Mouse (Mus musculus) liver (tissue): ENCODE results near the gene Ahctf1.
A peak's percentile ranks its signal among the peaks of the same experiment; 100 is the strongest.
"Not testable (repeated sequence)": the region's sequence is repeated elsewhere in the genome, so short reads cannot be mapped to it uniquely, and the experiment has no call there.

Experiments used
- DNase-seq: peaks from one replicate; pipeline ENCODE4 v3.0.0-alpha.2; 2020; ENCODE audit warnings: mixed read lengths

Ahctf1 gene

DNA sequence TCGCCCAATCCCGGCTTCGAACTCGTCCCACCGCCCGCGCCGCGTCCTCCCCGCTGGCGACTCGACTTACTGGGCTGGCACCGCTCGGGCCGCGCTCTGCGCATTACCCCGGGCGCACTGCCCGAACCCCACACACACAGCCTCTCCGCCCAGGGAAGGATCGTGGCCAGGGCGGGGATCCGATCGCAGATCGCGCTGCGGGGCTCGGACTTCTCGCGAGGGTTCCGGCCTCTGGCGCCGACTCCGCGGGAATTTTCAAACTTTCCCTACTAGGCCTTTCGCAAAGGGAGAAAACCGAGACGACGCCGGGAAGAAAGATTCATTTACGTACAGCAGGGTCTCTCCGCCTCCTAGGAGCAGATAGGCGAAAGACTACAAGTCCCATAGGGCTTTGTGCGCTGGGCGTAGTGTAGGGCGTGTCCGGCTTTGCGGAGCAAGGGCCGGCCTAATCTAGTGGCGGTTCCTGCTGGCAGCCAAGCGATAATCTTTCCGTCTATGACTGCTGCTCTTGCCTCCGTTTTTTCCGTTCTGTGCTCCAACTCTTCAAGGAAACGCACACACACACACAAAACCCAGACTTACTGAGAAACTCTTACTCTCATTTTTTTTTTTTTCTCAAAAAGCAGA, at the start of gene Ahctf1:
Ahctf1 (minus strand) TSS at position 168 of the 627 bp plus-strand sequence.
- peak; percentile 96 for DNase-seq

DNA sequence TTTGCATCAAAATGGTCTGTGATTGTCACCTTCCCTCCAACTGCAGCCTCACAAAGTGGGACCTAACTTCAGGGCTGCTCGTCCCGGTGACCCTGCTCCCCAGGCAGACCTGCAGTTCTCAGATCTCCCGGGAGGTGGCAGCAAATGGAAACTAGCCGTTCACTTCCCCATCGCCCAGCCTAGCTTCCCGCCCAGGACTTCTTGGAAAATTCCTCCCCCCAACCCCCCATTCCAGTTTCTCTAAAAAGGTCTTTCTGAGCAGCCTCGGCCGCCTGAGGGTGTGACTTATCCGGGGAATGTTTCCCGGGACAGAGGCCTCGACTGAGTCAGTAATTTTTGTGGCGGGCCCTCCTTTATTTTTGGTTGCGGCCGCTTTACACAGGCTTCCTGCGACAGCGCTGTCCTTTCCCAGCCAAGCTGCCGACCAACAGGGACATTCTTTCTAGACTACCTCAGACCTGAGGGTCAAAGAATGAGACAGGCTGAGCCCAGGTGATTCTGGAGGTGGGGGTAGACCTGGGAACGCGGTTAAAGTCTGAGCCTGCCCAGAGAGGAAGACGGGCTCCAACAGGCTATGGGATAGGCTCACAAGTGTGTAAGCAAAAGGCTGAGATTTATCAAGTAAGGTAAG, 44.4 kb upstream of the Ahctf1 start:
- peak; percentile 85 for DNase-seq

DNA sequence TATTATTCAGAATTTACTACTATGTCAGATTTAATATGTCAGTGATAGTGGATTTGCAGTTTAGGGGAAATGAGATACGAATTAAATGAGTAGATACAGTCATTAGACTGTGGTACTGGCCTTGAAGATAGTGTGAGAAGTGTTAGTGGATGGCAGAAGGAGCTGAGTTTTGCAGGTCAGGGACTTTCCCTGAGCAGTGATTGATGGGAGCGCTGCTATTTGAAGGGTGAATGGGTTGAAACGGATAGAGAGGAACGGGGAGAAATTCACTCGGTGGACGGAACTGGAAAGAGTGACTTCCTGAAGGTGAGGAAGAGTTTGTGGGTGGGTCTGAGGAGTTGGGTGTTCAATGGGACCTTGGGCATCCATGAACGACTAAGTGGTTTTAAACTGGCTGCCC, 43.7 kb upstream of the Ahctf1 start:
- no peak for DNase-seq

DNA sequence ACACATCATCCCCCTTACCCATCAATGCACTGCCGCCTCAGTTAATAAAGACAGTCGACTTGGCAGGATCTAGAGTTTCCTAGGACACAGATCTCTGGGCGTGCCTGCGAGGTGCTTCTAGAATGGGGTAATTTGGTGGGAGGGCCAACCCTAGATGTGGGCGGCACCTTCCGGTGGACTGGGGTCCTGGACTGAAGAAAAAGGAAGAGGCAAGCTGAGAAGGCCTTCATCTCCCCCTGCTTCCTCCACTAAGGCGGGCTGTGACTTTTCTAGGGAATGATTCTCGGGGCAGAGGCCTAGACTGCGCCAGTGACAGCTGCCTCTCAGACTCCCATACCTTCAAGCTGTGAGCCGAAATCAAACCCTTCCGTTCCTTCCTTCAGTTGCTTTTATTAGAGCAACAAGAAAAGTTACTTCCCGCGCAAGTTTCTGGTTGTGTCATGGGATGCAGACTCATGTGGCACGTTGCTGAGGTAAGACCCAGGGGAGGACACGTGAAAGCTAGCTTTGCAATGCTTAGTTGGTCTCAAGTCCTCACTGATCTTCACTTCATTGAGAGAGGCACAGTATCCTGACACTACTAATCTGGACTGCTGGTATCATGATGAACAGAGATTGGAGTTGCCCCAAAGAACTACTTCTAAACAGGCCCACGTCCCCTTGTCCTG, 42.5 kb upstream of the Ahctf1 start:
- DNase-seq, result no peak

DNA sequence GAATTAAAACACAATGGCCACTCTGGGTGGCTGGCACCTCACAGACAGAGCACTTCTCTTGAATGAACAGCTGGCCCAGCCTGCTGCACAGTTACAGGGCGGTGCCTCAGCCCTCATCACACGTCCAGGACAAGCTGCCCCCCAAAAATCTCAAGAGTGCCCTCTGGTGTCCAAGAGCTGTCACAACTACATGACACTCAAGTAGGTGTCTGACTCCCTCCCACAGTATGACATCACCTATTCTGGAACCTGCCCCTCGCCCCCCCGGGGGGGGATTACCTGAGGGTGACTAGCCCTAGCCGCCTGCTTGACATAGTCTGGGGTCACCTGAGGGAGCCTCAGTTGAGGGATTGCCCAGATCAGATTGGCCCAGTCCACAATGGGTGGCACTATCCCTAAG, 41.4 kb upstream of the Ahctf1 start:
- DNase-seq, result peak; percentile 83

DNA sequence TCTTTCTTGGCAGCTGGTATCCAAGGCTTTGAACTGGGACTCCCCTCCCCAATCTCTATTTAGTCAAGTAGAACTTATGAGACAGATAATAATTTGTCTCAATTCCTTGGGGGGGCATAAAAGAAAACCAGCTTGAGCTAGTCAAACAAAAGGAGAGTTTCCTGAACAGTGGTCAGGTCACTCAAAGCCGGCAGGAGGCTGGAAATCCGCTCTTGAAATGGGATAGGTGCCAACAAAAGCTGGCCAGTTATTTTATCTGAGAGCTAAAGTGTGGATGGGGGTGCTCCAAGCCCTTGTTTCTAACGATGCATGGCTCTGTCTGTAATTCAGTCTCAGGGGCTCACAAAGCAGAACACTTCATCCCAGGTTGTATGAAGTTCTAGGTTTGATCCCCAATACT, 40.5 kb upstream of the Ahctf1 start:
- DNase-seq, result no peak

DNA sequence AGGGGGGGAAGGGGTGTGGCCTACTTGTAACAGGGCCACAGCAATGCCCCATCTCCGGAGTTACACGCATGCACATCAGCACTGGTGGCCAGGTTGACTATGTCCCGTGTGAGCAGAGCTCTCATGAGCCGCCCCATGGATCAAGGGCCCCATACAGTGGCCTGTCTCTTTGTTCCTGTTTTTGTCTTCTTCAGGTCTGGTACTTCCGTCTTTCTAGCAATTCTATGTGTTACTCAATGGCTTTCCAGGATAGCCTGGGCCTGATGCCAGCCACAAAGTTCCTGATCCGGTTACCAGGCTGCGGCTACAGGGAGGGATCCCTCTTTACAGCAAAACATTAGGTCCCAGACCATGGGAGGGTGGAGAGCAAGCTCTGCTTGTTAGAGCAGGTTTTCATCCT, 39.1 kb upstream of the Ahctf1 start:
- no peak for DNase-seq

DNA sequence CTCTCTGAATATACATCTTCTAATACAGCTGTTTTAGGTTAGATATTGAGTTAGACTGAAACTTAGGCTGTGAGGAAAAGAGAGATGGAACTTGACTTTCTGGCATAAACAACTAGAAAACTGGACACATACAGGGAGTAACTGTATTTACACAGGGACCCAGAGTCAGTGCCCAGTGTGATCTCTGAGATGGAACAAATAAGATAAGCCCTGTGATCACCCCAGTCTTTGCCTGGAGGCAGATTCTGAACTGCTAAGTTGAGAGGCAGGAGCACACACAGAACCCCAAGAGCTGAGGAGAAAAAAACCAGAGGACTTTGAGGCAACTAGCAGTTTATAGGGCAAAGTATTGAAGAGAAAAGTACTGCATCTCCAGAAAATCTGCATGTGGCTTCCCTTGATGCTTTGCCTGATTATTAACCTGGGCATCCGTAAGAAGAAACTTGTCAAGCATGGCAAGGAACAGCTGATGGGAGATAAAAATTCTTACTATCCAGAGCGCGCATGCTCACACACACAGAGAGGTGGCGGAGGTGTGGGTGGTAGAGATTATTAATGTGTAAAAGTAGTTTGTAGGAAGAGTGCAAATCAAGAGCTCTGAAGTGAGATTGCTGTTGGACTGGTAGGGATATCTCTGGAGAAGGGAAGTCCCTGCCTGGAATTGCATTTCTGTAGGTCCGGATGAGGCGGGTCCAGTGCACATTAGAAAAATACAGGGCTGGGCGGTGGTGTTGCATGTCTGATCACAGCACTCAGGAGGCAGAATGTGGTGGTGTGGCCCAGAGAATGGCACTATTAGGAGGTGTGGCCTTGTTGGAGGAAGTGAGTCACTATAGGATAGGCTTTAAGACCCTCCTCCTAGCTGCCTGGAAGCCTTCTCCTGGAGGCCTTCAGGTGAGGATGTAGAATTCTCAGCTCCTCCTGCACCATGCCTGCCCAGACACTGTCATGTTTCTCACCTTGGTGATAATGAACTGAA, 33.2 kb upstream of the Ahctf1 start:
- no peak for DNase-seq

DNA sequence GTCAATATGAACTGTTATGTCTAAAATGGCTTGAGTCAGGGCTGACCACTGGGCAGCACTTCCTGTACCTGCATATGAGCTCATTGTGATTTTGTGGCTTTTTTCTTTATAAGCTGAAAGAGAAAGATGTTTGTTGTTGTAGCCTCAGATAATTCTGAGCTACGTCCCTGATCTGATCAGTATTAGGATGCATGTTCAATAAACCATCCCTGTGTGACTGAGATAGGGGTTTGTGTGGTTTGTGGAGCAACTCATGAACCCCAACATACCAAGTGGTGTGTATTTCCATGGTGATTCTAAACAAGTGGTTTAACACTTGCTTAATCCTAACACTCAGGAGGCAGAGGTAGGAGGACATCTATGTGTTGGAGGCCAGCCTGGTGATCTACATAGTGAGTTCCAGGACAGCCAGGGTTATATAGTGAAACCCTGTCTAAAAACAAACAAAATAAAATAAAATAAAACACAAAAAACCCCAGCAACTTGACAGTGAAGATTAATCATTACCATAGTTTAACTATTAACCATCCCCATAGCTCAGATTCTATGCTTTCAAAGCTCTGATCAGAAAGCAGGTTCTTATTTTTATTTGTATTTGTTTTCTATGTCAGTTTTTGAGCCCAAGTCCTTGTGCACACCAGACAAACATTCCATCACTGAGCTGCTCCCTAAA, 32.4 kb upstream of the Ahctf1 start:
- DNase-seq, result no peak

DNA sequence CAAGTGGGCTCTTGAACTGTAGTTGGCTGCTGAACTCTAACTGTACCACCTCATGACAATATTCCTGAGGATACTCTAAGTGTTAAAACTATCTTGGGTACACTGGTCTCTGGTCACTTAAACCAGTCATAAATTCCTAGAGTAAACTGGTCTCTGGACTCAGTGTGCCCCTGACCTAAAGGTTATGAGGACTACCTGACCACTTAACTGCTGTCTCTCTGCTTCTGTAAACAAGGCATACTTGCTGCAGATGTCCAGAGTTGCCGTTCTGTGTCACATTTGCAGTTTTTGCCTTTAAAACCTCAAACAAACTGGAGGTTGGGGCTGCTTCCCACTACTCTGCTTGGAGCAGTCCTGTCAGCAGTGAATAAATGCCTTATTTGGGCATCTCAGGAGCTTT, 30.1 kb upstream of the Ahctf1 start:
- DNase-seq, result no peak

DNA sequence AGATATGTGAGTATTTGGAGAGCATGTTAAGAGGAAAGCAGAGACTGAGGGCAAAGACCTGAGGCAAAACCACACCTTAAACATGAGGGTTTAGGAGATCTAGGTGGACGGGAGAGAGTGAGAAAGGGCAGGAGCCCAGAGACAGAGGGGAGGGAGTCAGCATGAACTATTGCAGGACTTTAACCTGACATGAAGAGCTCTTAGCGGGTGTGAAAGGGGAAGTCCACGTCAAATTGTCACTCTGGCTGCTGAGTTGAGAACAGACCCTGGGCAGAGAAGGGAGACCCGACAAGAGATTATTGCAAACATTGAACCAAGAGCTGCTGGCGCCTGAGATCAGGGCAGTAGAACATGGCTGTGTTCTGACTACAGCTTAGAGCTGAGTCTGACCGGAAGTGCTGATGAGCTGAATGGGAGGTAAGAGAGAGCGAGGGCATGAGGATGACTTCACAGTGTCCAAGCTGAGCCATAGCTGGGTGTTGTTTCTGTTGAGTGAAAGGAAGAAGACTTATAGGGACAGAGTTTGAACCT, 29.3 kb upstream of the Ahctf1 start:
- no peak for DNase-seq

DNA sequence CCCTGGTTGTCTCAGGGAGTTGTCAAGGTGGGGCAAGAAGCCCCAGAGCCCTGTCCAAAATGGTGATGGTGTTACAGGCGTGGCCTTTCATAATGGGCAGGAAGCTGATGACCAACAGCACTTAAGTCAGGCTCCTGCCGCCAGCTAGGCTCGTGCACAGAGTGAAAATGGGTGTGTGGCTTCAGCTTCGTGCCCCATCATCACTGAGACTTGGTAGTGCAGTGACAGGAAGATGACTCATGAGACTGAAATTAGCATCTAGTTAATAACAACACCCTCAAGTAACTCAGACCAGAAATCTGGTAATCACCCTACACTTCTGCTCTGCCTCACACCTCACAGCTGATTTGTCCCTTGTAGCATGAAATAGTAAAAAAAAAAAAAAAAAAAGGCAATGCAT, 25.4 kb upstream of the Ahctf1 start:
- DNase-seq, result no peak

DNA sequence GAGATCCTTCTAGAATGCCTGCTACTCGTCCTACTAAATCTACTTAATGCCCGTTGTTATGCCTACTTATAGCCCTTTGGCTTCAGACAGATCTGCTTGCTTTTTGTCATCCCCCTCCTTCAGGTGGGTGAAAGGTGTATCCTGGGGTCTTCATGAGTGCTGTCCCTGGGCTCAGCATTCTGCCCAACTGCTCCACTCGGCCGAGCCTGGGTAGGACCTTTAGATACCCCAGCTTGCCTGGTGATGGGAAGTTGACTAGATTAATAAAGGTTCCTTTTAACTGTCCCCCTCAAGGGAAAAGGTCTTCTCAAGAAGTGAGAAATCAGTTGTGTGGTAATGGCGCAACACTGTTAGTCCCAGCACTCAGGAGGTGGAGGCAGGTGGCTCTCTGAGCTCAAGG, 24.6 kb upstream of the Ahctf1 start:
- no peak for DNase-seq

DNA sequence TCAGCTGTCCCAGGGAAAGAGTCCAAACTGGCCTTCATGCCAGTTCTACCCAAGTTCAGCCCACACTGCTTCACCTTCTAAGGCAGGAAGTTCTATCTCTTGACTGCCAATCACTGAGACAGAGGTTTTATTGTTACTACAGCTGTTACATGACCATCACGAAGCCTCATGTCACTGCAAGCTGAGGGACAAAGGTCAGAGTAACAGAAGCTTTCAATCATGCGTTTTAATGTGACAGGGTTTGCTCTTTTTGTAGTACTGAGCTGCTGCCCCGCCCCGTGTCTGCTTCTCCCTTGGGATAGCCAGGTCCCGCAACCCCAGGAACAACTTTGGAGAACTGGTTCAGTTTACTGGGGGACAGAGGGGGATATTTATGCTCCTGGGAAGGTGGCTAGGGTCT, 21.1 kb upstream of the Ahctf1 start:
- DNase-seq, result no peak

DNA sequence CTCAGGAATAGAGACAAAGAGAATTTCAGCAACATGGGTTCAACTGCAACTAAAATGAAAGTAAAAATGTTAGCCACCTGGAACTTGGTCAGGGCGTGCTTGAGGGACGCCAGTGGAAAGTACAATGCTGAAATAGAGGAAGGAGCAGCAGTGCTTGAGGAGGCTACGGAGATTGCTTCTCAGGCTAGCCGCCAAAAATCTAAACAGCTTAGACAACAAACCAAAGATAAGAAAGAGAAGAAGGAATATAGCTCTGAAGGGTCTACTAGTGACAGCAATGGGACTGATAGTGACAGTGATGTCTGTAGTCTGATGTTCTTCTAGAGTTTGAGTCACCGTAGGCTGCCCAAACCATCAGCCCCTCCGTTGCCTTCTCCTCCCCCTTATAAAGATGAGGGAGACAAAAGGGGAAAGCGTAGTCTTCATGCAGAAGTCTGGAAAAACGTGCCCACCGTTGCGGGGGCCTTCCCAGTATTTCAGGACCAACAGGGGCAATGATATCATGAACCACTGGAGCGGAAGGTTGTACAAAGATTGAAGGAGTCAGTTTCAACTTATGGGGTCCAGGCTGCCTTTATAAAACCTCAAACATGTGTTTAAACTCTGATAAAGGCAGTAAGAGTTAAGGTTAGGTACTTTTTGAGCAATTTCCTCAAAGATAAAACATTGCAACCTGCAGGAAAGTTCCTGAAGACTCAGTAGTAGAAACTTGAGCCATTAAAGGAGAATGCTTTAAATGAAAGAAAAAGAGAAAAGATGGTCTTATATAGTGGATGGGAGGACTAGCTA, 15.2 kb upstream of the Ahctf1 start:
- not testable (repeated sequence) for DNase-seq

DNA sequence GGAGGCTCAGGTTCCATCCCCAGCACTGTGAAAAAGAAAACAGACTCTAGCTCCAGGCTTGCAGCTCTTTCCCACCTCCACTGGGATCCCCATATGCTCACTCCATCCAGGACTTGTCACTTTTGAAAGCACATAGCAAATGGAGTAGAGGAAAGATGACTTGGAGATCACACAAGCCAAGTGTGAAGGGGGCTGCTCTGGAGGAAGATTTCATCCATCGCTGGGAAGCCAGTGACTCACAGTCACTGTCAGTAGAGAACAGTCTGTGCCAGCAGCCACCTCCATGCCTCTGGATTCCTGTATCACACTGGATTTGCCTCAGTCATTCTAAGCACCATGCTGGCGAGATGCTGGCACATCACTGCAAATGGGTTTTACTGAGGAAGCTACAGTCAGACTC, 11.1 kb upstream of the Ahctf1 start:
- no peak for DNase-seq

DNA sequence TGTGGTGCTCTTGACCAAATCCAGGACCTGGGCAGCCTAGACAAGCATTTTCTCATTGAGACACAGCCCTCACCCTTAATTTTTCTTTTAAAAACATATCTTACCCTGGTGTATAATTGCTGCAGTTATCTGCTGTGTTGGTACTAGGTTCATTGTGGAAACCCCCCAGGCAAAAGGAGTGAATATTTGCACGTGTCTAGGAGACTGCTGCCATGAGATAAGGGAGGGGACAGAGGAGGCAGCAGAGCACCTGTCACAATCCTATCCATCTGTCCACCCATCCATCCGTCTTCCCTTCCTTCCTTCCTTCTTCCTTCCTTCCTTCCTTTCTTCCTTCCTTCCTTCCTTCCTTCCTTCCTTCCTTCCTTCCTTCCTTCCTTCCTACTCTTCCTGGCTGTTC, 9.9 kb upstream of the Ahctf1 start:
- no peak for DNase-seq

DNA sequence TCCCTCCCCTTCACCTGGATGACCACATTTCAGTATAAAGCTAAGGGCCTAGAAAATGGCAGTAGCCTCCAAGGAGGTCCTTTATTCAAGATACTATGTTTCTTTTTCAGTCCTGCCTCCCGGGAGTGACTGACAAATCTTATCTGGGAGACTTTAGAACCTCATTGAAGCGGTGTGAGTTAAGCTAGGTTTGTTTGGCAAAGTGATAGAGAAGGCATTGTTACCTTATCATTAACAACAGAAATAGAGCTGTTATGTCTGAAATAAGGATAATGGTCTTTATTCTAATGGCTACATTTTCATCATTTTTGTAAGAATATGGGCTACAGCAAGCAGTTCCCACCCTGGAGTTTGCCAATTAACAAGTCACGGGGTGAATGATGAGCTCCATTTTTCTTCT, 4.8 kb upstream of the Ahctf1 start:
- DNase-seq, result no peak

DNA sequence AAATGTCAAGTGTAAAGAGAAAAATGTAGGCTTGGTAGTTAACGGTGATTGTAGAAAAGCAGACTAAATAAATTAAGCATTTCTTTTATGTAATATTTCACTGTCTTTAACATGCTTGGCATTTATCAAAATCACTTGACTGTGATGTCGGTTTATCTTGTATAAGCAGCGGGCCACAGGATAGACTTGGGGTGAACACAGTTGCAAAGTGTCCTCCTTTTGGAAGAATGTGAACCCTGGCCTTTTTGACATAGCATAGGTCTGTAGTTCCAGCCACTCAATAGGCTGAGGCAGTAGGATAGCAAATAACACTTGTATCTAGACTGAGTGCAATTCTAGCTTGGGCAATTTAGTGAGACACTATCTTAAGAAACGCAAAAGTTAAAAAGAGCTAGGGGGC, 4.0 kb upstream of the Ahctf1 start:
- DNase-seq, result no peak

DNA sequence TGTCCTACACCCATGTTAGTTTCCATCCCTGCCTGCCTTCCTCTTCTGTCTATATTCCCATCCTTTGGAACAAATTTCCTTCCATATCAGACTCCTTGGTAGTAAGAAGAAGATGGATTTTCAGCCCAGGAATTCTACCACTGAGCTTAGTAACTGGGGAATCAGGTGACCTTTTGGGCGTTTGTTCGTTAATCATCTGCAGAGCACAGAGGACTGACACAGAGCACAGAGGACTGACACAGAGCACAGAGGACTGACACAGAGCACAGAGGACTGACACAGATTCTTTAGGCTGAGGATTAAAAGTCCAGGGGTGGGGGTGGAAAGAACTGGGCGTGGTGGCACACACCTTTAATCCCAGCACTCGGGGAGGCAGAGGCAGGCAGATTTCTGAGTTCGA, 2.3 kb upstream of the Ahctf1 start:
- no peak for DNase-seq

DNA sequence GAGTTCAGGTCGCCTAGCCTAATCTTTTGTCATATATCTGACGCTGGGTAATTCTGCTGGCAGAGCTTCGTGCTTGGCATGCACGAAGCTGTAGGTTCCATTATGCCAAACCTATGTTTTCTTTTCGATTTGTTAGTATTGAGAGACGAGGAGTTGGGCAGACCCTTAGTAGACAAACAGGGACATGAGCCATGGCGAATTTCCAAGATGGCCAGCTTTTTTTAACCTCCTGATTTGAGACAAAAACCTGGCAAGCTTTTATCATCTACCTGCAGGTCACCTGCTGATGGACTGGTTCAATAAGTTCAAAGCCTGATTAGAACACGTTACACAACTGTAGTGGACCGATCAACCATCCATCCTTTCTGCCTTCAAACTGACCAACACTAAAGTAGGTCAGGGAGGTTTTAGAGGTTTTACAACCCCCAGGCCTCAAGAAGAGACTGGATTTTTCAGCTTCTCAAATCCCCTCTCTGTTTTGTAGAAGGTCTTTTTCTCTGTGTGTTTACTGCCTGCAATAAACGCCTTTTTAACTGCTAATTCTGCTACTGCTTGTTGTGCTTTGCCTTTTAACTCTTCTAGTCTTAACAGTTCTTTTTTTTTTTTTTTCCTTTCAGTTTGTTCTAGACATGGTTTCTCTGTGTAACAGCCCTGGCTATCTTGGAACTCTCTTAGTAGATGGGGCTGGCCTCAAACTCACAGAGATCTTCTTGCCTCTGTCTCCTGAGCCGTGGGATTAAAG, 831 bp upstream of the Ahctf1 start:
- DNase-seq, result no peak
